Mouse (Mus musculus): ENCODE data around the gene Lmo3.

Lmo3 gene

DNA sequence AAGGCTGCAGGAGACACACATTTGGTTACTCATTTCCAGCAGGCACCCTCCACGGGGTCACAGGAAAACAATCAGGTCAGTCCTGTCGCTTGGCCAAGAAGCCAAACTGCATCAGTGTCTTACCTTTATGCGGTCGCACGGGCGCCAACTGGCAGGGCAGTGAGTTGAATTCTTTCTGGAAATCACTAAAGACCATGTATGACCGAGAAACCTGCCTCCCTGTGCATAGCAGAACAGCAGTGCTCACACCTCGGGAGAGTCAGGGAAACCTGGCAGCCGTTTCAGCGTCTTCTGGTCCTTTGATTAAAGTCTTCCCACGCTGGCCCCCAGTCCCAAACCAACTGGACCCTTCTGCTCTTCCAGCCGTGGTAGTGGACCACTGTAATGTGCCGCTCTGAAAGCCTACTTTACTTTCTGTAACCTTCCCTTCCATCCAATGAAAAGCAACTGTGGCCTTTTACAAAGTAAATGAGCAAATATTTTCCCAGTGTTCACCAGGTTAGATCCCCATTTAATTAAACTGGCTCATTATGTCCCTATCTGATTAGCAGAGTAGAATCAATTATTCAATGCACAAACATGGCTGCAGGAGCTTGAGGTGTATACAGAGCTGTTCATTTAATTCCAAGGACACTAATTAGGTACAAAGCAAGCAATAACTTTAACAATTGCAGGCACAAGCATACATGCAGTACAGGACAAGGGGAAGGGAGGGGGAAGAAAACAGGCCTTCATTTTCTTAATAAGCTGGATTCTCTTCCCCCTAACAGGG lies at the start of gene Lmo3:
Lmo3 (minus strand) TSS at position 235 of the 772 bp plus-strand sequence.
- DNase-seq (ENCODE audit: low spot score): no peak

DNA sequence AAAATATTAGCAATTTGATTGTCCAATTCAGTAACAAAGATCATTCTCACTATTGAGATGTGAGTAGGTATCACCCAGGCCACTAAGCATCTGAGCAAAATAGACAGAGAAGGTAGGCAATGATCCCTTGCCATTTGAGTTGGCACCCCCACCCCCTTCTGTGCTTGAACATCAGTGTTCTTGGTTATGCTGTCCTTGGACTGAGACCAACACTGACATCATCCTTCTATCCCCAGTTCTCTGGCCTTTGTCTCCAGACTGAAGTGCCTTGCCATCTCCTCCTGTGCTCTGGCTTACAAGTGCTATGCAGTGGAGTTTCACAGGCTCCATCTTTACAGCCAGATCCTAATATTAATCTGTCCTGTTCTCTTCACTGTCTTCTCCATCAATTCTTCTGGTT lies 39.0 kb upstream of the Lmo3 start:
- no peak for DNase-seq (ENCODE audit: low spot score)

DNA sequence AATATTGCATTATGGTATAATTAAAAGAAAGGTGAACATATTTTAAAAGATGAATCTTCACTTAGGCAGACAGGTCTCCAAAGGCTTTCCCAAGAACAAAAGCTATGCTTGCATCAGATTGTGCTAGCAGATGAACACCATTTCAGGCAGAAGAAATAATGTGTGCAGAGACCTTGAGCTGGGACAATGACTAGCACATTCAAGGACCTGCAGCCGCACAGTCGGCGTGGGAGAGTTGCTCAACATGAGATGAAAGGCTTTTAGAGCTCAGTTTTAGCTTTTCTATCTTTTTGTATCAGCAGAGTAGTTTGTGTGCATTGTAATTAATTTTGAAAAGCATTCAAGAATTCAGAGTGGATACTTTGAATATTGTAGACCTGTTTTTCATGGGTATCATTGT lies 36.6 kb upstream of the Lmo3 start:
- DNase-seq (ENCODE audit: low spot score): peak; percentile 72

DNA sequence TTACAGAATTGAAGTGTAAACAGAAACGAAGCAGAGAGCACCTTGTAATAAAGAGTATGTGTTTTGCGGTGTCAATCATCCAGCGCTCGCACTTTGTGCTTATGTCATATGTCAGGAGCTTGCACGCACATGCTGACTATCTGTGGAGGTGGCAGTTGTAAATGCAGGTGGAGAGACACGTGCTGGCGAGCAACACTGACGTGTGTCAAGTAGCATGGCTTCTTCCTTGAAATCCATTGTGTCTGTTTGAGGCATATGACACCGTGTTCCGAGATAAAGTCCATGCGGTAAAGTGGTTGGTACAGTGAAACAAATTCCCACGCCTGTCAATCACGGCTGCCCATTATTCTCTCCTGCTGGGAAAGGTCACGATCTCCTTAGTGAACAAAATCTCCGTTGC lies 15.2 kb upstream of the Lmo3 start:
- no peak for DNase-seq (ENCODE audit: low spot score)

DNA sequence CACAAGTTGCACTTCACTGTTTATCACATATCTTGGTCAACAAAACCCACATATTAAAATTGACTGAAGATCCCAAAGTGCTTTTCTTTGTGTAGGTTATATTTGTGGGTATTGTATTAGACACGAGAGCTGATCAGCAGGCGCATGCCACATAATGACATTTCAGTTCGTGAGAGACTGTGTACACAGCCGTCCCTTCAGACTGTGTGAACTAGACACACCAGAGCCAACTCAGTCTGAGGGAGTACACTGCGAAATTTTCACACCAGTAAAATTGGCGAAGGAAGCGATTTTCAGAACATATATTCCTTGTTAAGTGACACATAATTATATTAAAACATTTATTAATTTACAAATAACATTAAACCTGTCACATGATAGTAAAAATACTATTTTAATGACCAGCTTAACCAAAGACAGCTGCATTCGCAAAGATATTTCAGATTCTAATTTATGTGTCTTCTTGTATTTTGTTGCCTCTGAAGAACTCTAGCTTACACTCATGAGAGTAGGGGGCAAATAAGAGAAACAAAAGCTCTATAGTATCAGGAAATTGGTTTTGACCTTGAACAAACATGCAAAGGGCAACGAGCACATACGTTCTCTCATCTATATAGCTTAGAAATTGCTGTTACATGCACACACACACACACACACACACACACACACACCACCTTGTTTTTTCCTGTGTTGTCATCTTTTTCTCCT lies 14.4 kb upstream of the Lmo3 start:
- DNase-seq (ENCODE audit: low spot score): no peak

DNA sequence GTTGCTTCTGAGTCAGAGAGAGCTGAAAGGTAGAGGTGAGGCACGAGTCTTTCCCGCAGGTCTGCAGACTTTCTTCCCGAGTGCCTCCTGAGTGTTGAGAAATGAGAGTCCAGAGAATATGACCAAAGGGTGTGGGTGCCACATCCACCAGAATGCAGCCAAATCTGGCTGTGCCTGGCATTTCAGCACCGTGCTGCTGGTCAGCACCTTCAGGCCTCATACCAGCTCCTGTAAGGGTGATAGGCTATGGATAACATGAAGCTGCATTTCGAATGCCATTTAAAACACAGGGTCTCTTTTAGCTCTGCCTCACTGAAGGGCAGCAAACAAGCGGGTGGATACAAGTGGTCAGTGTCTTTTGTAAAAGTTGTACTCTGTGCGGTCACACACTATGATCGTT lies 1.5 kb upstream of the Lmo3 start:
- no peak for DNase-seq (ENCODE audit: low spot score)

DNA sequence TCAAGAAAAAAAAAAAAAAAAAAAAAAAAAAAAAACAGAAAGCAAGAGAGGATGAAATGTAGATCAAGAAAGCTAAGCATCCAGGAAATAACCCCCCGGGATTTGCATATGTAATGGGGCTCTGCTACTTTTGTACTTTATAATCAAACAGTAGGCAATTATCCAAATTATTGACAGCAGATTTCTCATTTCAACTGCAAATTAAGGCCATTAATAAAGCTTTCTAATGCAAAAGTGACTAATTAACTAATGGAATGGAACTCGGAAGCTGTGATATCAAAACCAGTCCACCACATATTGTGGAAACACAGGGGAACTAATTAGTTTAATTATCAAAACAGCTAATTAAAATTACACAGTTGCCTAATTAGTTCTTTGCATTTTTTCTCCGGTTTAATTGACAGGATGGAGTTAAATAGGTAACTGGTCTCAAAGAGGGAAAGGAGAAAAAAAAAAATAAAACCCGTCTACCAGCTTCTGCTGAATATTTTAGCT lies 785 bp upstream of the Lmo3 start:
- DNase-seq (ENCODE audit: low spot score): no peak

DNA sequence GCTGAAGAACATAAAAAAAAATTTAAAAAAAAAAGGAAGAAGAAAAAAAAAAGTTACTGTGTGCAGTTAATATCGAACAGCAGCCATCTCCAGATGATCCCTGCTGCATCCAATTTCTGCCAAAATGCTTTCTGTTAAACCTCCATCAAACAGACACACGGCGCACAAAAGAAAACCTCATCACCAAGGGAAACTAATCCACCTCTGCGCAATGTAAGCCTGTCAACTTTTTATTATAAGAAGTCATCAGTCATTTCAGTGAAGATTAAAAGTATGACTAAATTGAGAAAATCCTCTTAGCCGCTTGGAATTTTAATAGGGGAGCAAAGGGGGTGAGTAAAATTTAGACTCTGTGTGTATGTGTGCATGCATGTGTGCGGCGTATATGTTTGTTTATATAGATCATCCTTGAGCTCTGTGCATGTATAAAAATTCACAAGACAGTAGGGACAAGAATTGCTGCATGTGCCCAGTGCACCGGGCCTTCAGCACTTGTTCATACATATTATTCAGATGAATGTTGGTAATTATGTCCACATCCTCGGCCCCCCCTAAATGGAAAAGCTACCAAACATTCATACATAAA lies 1.2 kb downstream of the Lmo3 start:
- no peak for DNase-seq (ENCODE audit: low spot score)

DNA sequence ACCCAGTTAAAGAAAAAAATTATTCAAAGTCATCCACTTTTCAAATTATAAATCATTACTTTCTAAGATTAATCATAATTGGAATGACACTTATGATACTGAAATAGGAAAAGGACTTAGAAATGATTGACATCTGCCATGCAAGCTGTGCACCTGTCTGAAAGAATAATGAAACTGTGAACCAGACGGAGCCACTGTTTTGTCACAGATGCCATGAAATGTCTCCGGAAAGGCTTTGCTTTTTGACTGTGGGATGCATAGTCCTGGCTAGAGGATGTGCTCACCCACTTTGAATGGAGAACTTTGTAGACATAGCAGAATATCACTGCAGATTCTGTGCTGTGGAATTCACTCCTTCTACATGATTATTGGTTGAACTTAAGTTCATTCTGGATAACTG lies 18.4 kb downstream of the Lmo3 start:
- DNase-seq (ENCODE audit: low spot score): no peak

DNA sequence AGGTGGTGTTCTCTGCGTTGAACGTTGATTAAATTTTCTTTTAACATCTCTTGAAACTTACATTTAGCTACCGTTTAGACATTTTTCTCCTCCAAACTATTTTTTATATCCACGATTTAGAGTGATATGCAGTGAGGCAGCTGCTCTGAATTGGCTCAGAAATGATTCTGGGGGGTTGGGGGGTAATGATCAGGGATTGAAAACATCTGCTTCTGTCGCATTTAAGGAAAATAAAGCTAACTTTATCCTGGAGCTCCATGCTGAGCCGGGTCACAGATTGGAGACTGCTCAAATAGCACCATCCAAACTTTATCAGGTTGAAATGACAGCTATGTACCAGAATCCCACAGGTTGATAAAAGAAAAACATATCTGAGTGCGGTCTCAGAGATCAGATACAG lies 29.6 kb downstream of the Lmo3 start:
- DNase-seq (ENCODE audit: low spot score): no peak

DNA sequence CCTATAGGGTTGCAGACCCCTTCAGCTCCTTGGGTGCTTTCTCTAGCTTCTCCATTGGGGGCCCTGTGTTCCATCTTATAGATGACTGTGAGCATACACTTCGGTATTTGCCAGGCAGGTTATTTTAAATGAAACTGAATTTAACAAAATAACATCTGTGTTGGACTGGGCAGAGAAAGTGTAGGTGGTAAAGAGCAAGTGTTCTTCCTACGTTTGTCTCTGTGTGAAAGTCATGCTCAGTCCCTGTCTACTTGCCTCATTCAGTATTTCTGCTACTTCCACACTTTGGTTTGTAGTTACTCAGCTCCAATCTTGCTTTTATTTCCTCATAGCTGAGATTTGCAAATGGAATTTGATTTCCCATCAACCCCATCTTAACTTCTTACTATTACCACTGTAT lies 46.9 kb downstream of the Lmo3 start:
- no peak for DNase-seq (ENCODE audit: low spot score)

DNA sequence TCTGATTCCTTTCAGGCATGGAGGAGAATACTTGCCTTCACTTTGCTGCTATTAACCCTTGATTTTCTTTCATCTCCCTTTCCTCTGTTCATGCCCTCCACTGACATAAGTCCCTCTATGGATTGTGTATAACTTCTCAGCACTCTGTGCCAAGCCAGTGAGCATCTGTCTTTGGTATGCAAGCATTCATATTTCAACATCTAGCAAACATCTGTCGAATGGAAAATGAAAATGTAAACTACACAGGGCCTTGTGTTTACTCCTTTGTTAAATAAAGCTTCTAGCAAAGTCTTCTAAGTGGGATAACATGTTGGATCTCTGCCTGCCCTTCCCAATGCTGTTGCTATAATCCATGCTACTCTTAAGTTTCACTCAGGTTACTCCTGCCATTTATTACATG lies 75.1 kb downstream of the Lmo3 start:
- DNase-seq (ENCODE audit: low spot score): no peak

DNA sequence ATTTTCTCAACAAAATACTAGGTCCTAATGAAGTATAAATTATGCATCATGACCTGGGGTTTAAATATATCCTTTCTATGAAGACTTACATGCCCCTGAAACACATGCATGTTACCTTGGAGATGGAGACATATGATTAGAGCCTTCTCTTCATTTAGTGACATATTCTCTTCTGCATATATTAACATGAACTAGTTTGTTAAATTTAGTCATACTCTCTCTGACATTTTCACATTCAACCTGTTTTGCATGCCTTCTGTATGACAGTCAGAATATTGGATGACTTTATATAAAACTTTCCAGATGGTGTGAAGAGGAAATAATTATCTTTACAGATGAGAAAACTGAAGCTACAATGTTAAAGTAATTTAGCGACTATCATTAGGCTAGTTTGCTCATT lies 77.8 kb downstream of the Lmo3 start:
- no peak for DNase-seq (ENCODE audit: low spot score)

DNA sequence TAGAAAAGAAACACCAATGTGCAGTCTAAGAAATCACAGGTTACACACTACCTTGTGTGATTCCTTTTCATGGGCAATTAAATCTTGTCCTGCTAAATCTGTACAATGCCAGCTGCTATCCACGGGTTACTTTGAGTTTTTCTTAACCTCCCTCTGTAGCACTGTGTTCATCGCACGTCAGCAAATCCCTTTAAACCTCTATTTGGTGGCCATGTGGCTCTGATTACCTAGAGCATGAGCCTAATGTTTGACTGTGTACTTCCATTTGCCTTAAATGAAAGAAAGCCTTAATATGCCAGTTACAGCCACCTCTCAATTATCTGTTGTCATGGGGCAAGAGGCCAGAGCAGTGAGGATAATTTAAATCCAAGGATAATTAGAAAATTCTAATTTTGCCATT lies 98.9 kb downstream of the Lmo3 start:
- DNase-seq (ENCODE audit: low spot score): no peak

DNA sequence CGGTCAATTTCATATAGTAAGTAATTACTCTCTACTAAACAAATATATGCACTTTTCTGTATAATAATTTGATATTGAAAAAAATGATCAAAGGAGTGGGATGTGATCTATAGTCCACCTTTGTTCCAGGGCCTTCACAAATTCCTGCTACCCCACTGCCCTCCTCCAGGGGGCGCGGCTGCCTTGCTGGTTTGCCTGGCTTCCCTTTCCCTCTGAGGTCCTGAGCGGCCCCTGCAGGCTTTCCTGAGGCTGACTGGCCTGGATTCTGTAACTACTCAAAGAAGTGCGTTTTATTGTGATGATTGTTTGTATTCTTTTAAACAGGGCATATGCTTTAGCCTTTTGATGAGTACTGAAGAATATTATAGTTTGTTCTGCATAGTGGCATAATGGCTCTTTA lies 104.2 kb downstream of the Lmo3 start:
- peak; percentile 48 for DNase-seq (ENCODE audit: low spot score)

DNA sequence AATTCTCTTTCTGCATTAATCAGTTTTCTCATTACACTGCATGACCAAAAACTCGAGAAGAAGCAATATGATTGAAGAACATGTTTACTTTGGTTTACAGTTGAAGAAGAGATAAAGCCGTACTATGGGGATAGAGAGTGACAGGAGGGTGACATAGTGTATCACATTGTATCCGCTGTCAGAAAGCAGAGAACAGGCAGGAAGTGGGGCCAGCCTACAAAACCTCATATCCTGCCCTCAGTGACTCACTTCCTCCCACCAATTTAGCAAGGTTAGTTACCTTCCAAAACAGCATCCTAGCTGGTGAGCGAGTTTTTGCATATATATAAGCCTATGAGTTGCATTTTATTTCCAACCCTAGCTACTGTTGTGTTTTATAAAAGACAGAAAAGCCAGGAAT lies 112.6 kb downstream of the Lmo3 start:
- DNase-seq (ENCODE audit: low spot score): no peak

DNA sequence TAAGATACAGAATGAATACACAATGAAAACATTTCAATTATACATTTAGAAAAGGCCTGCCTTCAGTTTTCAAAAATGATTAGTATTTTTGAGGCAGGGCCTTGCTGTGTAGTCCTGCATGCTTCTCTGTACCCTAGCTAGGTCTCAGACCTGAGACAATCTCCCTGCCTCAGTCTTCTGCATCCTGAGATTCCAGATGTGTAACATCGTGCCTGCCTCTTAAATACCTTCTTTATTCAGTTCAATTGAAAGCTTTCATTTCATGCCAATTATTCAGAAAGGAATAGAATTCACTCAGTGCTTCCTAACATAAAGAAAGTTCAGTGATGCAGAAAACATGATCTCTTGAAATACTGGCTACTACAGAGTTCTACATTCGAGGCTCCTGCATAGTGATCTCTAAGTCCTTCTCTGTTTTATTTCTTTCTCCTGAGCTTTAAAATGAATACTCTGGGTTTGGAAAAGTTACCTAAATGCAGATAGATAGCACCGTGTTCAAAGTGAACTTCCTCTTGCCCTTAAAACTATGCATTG lies 137.2 kb downstream of the Lmo3 start:
- no peak for DNase-seq (ENCODE audit: low spot score)

DNA sequence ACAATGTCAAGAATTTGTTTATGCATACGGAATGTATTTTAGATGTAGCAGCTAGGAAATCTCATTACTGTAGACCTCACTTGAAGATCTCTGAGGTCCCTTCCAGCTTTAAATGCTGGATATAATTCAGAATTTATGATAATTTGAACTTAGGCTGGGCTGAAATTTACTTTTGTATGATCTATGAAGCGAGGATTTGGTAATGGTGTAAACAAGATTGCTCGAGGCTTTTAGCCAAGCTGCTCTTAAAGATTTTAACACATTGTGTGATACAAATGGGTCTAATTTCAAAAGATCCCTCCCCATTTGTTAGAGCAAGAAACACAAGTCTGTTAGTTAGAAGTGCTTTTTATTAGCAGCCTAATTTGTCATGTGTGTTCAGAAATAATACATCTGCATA lies 144.4 kb downstream of the Lmo3 start:
- no peak for DNase-seq (ENCODE audit: low spot score)

DNA sequence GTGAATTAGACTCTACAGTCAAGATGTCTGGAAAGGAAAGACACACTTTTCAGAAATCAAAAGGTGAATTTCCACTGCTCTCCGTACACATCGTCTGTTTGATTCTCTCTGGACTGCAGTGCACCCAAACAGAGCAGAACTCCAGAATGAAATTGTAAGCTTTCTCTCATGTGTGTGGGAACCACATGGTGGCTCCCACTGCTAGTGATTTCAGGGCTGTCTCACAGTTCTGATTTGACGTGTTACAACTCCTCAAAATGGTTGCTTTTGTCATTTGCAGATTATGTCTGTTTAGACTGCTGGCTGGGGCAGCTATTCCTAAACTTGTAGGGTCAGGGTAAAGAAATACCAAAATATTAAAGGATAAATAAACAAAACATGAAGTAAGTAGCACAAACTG lies 145.0 kb downstream of the Lmo3 start:
- DNase-seq (ENCODE audit: low spot score): no peak

DNA sequence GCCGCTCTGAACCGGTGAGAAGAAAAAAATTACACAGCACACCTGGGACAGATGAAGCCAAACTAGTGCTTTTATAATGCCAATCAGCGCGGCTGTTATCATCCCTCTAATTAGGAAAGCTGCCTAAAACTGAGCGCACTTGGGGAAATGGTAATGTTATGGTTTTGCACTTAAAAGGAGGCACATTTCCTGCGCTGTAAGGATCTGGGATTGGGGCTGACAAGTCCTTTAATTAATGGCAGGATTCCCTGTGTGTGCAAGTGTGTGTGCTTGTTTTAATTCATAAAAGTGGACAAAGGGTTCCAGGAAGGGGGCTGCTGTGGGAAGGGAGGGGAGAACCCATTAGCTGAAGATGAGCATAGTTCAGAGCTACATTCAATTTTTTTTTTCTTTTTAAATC lies 154.4 kb downstream of the Lmo3 start:
- DNase-seq (ENCODE audit: low spot score): no peak

DNA sequence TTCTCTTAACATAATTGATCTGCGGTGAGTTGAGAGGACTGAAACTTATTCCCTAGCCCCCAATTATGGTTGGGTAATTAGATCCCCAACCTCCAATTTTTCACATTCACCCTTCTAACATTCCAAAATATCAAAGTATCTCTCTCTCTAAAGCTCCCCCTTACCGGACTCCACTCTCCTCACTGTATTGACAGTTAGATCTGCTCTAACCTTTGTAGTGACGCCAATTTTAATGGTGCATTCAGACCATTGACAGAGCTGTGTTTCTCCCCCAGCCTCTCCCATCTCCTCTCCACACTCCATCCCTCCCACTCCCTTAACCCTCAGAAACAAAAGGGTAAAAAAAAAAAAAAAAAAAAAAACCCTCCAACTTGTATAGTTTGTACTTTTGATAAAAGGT lies 154.9 kb downstream of the Lmo3 start:
- no peak for DNase-seq (ENCODE audit: low spot score)

DNA sequence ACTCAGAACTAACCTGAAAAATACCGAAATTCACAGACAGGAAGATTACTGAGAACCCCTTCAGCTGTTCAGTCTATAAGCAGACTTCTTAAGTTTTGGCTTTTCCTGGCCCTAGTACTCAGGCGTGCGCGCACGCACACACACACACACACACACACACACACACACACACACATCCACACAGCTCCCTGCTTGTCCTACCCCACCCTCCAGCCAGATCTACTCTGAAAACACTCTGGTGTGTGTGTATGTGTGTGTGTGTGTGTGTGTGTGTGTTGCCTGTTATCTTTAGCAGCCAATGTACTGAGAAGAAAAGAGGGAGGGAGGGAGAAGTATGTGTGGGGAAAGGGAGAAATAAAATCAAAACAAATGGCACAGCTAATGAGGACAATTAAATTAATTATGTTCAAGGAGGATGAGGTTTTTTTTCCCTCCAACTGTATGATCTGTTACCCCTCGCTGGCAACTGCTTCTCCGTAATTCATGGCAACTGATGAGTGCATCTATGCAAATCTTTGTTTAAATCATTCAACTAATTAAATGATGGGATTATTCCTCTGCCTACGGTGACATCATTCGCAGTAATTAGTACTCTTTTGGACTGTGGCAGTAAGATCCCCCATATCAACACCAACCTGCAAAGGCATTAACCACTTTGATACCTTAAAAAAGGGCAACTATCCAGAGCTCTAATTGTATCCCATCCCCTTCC lies 157.1 kb downstream of the Lmo3 start:
- no peak for DNase-seq (ENCODE audit: low spot score)

All from testis, postnatal 14 days (tissue).